Mouse (Mus musculus): ENCODE results near the gene Sync.

Sync gene

GRCm38 (mm10) chr4:129303816-129304215, 16.4 kb downstream of the Sync start:
- no peak for DNase-seq (ENCODE audit: low spot score)

- DNase-seq (ENCODE audit: low spot score) = no peak
These were observed 16.9 kb downstream of the Sync start for GRCm38 (mm10) chr4:129304306-129304705.

DNA sequence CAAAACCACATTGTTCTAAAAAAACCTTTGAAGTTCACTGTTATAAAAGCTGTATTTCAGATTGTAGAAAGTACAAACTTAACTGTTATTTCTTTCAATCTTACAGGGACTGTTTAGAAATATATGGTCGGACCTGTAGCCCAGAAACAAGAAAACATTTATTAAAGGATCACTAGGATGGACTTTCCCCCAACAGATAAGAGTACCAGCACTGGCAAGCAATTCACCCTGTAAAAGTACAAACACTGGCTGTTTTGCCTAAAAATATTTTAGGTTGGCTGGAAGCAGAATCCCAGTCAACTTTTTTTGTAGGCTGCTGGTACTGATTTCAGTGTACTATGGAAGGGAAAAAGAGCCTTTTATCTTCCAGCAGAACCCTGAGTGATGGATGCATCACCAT, 20.5 kb downstream of the Sync start:
- DNase-seq (ENCODE audit: low spot score) = no peak

GRCm38 (mm10) chr4:129313886-129314285, 26.5 kb downstream of the Sync start:
- no peak for DNase-seq (ENCODE audit: low spot score)

GRCm38 (mm10) chr4:129320876-129321275, 33.5 kb downstream of the Sync start:
- no peak for DNase-seq (ENCODE audit: low spot score)

DNA sequence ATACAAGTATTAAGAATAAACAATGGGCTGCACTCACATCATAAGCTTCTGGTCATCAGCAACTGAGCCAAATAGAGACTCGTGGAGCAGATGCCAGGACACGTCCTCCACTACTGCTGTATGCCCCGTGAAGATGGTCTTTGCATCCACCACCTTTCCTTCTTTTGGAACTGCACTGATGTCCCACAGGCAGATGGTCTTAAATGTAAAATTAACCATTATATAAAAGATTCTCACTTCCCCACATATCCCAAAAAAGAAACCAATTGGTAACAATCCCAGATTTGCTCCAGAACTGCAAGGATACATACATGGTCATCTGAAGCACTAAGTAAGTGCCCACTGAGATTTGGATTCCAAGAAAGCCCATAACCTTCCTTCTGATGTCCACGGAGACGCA, 34.6 kb downstream of the Sync start:
- no peak for DNase-seq (ENCODE audit: low spot score)

DNA sequence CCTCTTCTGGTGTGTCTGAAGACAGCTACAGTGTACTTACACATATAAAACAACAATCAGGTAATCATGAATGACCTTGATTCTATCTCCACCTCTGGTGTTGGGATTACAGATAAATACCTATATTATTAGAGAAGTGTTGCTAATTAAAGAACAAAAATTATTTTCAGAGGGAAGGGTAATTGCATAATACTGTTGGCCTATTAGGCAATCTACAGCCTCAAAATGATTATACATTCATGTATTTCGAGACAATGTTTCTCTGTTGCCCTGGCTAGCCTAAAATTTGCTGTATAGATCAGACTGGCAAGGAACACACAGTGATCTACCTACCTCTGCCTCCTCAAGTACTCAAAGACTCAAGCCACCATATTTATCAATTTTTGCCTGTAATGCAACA, 36.1 kb downstream of the Sync start:
- DNase-seq (ENCODE audit: low spot score) = no peak

GRCm38 (mm10) chr4:129324756-129325155, 37.3 kb downstream of the Sync start:
- no peak for DNase-seq (ENCODE audit: low spot score)

DNA sequence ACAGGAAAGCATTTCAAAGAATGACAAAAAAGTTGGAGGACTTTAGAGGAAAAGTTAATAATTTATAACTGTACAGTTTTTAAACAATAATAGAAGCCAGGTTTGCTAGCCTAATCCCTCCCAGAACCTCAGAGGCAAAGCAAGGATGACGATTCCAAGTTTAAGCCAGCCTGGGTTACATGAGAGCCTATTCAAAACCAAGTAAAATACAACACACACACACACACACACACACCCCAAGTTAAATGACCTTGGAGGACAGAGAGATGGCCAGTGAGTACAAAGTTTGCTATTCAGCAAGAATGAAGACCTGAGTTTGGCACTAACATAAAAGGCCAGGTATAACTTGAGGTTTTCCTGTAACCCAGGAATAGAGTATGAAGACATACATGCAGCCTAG, 38.8 kb downstream of the Sync start:
- DNase-seq (ENCODE audit: low spot score) = no peak

- no peak for DNase-seq (ENCODE audit: low spot score)
These were observed 45.4 kb downstream of the Sync start for GRCm38 (mm10) chr4:129332846-129333245.

DNA sequence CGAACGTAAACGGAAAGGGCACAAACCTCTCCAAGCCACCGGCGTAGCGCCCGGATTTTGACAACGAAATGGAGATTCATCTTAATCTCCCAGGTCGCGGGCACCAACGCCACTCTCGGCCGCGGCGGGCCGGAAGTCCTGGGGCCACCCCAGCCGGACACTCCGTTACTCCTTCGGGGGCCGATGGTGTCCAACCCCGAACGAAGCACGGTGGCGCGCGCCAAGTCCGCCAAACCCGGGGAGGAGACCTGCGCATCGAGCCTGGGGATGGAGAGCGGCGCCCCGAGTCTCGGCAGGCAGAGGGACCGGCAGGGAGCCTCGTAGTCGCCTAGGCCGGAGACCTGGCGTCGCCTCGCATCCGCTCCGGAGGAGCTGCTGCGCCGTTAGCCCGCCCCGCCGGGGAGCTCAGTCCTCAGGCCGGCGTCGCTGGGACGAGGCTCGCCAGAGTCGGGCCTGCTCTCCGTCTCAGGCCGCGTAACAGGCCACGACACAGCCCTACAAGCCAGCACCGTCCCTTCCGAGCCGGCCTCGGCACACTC, 47.3 kb downstream of the Sync start:
- DNase-seq (ENCODE audit: low spot score) = peak; percentile 27

DNA sequence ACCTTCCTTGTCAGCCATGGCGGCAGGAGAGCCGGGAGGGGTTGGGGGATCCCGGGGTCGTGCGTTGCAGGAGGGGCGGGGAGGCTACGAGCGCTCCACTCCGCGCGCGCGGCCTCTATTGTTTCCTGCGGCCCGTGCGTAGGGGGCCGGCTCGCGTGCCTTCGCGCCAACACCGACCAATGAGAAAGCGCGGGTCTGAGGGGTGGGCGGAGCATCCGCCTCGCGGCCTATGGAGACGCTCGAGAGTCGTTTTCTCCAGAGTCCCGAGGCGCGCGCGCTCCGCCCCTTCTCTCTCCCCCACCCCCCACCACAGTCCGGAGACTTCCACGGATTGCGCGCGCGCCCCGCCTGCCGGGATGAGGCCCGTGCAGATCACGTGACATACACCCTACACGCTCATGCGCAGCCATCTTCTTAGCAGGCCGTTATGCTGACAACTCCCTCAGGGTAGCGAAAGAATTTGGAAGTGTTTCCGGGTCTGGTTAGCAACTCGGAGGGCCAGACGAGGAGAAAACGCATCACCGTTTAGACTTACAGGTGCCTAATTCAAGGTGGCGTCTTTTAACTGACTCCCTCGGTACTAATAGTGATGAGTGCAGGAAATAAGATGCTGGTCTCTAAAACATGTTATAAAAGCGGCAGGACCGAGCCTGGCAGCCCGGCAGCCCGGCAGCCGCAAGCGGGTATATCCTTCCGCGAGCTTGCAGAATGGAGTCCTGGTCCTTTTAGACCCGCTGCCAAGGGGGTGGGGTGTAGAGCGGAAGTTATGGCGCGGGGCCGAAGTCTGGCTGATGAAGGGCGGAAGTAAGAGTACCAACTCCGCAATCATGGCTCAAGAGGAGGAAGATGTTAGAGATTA, 48.0 kb downstream of the Sync start, which contains the start of the genes Rbbp4 and Zbtb8os:
TSS of gene Rbbp4 (minus strand) at position 155 of the 859 bp plus-strand sequence.
TSS of gene Zbtb8os (plus strand) at position 480 of the 859 bp plus-strand sequence.
- peak; percentile 84 for DNase-seq (ENCODE audit: low spot score)

- DNase-seq (ENCODE audit: low spot score) = no peak
These were observed 48.9 kb downstream of the Sync start for GRCm38 (mm10) chr4:129336291-129336690.

DNA sequence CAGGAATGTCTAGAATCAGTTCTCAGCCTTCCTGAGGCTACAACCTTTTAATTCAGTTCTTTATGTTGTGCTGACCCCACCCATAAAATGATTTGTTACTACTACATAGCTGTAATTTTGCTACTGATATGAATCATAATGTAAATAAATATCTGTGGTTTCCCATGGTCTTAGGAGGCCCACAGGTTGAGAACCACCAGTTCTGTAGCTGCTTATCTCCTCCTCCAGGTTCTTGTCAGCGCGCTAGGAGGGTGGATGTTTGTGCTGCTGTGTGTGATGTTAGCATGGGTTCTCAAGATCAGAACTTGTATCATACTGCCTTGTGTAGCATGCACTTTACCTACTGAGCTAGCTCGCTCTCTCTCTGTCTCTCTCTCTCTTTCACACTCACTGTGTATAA, 52.3 kb downstream of the Sync start:
- no peak for DNase-seq (ENCODE audit: low spot score)

DNA sequence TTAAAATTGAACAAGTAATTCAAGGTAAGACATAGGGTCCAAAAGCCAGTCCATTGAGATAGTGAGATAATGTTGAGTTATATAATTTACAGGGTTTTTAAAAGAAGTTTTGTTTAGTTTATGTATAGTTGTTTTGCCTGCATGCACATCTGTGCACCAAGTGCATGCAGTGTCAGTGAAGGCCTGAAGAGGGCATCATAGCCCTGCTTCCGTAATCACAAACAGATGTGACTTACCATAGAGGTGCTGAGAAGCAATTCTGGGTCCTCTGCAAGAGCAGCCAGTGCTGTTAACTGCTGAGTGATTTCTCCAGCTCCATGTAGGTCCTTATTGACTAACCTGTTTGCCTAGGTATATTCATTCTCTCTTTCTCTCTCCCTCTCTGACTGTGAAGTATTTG, 54.5 kb downstream of the Sync start:
- DNase-seq (ENCODE audit: low spot score) = no peak

GRCm38 (mm10) chr4:129342705-129343104, 55.3 kb downstream of the Sync start:
- DNase-seq (ENCODE audit: low spot score) = no peak

DNA sequence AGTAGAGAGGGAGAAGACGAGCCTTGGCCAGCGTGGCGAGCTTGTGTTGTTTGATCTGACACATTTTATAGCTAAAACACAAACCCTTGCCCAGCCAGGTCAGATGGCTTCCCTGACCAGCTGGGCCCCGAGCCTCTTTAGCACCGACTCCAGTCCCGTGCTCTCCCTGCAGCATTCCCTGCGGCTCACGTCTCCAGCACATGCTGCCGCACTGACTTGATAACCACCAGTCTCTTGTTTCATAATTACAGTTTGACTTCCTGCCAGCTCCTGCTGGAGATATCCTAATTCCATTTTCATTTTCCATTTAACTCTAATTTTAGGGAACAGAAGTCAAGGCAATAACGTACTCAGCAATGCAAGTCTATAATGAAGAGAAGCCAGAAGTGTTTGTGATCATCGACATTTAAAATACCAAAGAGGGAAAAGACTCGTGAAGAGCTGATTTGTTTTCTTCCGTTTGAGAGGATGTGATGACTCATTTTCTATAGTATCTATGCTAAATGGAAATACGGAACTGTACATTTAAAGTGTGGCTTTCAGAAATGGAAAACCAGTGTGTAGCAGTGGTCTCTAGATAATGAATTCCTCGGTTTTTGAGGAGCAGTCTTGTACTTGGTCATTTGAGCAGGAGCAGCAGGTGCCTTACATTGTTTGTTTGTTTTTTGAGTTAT, 59.2 kb downstream of the Sync start:
- DNase-seq (ENCODE audit: low spot score) = no peak

GRCm38 (mm10) chr4:129350644-129351043, 63.2 kb downstream of the Sync start:
- peak; percentile 30 for DNase-seq (ENCODE audit: low spot score)

GRCm38 (mm10) chr4:129351111-129351510, 63.7 kb downstream of the Sync start:
- DNase-seq (ENCODE audit: low spot score) = no peak

- no peak for DNase-seq (ENCODE audit: low spot score)
These were observed 65.8 kb downstream of the Sync start for GRCm38 (mm10) chr4:129353176-129353575.

- no peak for DNase-seq (ENCODE audit: low spot score)
These were observed 66.8 kb downstream of the Sync start for GRCm38 (mm10) chr4:129354236-129354635.

DNA sequence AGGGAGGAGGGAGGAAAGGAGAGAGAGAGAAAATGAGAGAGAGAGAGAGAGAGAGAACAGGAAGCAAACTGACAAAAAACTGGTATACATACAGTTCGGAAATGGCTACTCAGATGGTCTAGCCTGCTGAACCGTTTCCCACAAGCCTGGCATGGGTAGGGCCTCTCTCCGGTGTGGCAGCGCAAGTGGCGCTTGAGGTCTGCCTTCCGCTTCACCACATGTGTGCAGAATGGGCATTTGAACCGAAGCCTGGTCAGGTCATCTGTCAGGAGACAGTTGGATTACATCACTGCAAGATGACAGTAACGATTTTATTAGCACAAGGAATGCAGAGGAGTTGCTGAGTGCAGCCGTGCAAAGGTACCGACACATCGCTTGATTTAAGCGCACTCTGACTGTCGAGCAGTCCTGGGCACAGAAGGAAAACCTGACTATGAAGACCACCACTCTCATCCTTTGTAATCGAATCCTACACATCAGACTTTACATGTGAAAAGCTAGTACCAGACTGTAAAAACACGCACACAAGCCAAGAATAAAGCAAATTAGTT, 70.3 kb downstream of the Sync start:
- no peak for DNase-seq (ENCODE audit: low spot score)
